Mouse (Mus musculus) heart, postnatal 0 days (tissue): ENCODE results near the gene Oasl1.

Experiments used
- CTCF ChIP-seq: IDR thresholded peaks from 2 replicates; pipeline ENCODE4 v1.5.1; 2016; ENCODE audit warnings: antibody characterized with exemption, control low read depth, low read depth
- EP300 ChIP-seq: IDR thresholded peaks from 2 replicates; pipeline ENCODE4 v1.6.1; 2016; ENCODE audit warnings: antibody characterized with exemption, low read depth

- TF ChIP-seq CTCF: peak; percentile 80
- no peak for TF ChIP-seq EP300
Measured at GRCm38 (mm10) chr5:114902413-114902812, 20.6 kb upstream of the Oasl1 start.
